Mouse (Mus musculus) hindbrain, embryonic 13.5 days (tissue): ENCODE results near the gene Cxcl17. TPM values are rescaled to one million over a fixed set of nuclear protein-coding genes. Genes with fewer than 3 reads are reported as not detected.
"Not testable (repeated sequence)": the region's sequence is repeated elsewhere in the genome, so short reads cannot be mapped to it uniquely, and the experiment has no call there.

ENCODE experiments used
- ATAC-seq: fragments of 200-750 bp; cut with Nextera tagmentation; 2 replicates; pipeline ENCODE4 v1.8.0; 2017; ENCODE audit warnings: moderate TSS enrichment; ENCODE audit not compliant: low FRiP score
- H3K27ac ChIP-seq: fragments of 300-500 bp; sonication (generic); 2 replicates; pipeline ENCODE4 v1.5.1; 2015; ENCODE audit warnings: inconsistent platforms, mild to moderate bottlenecking, moderate library complexity
- H3K27me3 ChIP-seq: fragments of 300-500 bp; sonication (generic); 2 replicates; pipeline ENCODE4 v1.6.1; 2015; ENCODE audit warnings: mild to moderate bottlenecking, inconsistent platforms
- H3K36me3 ChIP-seq: fragments of 300-500 bp; sonication (generic); 2 replicates; pipeline ENCODE4 v1.6.1; 2015; ENCODE audit warnings: mild to moderate bottlenecking, inconsistent platforms
- H3K4me1 ChIP-seq: fragments of 300-500 bp; sonication (generic); replicated peaks from 2 replicates; pipeline ENCODE4 v1.6.1; 2015; ENCODE audit warnings: inconsistent platforms
- H3K4me2 ChIP-seq: fragments of 300-500 bp; sonication (generic); 2 replicates; pipeline ENCODE4 v1.6.1; 2015; ENCODE audit warnings: inconsistent platforms, mild to moderate bottlenecking, moderate library complexity
- H3K4me3 ChIP-seq: fragments of 300-500 bp; sonication (generic); 2 replicates; pipeline ENCODE4 v1.5.1; 2015; ENCODE audit warnings: mild to moderate bottlenecking, inconsistent platforms
- H3K9ac ChIP-seq: fragments of 300-500 bp; sonication (generic); 2 replicates; pipeline ENCODE4 v1.6.1; 2015; ENCODE audit warnings: mild to moderate bottlenecking, inconsistent platforms
- H3K9me3 ChIP-seq: fragments of 300-500 bp; sonication (generic); 2 replicates; pipeline ENCODE4 v1.6.1; 2016; ENCODE audit warnings: inconsistent platforms
- WGBS: fragments of 180-500 bp; shearing (Covaris S2); methylation state at CpG from one replicate; pipeline ENCODE4 v1.1.7; 2015; 5-methylcytosine and 5-hydroxymethylcytosine counted together
- polyA plus RNA-seq: library from polyadenylated mRNA; unstranded; fragments of >200 nt; fragmentation: Nextera tagmentation; extraction: Ambion mirVana; gene quantifications from 2 replicates; pipeline ENCODE4 v1.2.1, GENCODE M21; 2015

The Cxcl17 gene
- polyA plus RNA-seq = 0.23 and 0.82 TPM in 2 replicates

DNA sequence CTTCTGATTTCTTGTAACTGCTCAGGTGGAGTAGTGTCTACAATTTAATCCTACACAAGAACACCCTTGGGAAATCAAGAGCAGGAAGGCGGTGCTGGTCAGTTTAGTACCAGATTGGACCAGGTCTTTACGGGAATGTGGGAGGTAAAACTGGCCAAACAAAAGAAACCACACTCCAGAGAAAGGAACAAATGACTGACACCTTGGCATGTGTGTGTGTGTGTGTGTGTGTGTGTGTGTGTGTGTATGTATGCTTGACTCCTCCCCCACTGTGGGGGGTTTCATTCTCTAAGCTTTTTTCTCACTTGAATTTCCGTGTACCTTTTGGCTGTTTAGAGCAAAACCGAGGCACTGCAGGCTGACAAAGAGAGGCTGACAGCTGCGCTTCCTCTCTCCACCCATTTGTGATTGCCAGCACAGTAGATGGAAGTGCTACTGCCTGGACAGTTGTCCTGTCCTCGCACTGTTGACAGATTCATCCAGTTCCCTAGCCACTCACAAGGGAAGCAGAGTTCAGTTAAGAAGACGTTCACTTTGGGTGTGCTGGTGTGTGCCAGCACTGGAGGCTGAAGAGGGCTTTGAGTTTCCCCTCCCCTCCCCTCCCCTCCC, at the start of gene Cxcl17:
Gene Cxcl17, minus strand, starts transcription at position 54 of the 609 bp plus-strand sequence.
- no peak within 1 kb of the TSS for H3K9ac ChIP-seq
- no peak for ATAC-seq
- no peaks in the 10 kb centered on the region for H3K4me1 ChIP-seq
- H3K27me3 ChIP-seq = no peaks in the 10 kb centered on the region
- H3K4me2 ChIP-seq = no peak within 1 kb of the TSS
- H3K9me3 ChIP-seq = no peaks in the 10 kb centered on the region
- WGBS = 48% methylated on average over 7 of the region's 7 CpGs
- no peaks in the 10 kb centered on the region for H3K36me3 ChIP-seq
- no peak within 1 kb of the TSS for H3K27ac ChIP-seq
- H3K4me3 ChIP-seq = no peak within 1 kb of the TSS

DNA sequence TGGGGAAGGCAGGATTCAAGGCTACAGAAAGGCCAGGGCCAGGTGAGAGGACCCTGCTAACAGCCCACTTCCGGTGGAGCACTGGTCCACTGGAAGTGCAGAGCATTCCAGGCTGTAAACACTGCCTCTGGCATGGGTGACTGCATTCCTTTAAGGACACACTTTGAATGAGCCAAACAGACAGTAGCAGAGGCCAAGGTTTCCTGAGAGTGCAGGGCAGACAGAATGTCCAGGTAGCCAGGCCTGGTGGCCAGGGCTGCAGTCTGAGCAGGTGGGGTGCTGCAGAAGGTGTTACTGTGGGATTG, 49.3 kb upstream of the Cxcl17 start:
- not testable (repeated sequence) for H3K4me3 ChIP-seq, H3K36me3 ChIP-seq, ATAC-seq, H3K4me2 ChIP-seq, H3K27ac ChIP-seq, H3K9me3 ChIP-seq, H3K4me1 ChIP-seq, H3K27me3 ChIP-seq, H3K9ac ChIP-seq
- no CpG with 5 or more reads among the region's 1 CpGs for WGBS

DNA sequence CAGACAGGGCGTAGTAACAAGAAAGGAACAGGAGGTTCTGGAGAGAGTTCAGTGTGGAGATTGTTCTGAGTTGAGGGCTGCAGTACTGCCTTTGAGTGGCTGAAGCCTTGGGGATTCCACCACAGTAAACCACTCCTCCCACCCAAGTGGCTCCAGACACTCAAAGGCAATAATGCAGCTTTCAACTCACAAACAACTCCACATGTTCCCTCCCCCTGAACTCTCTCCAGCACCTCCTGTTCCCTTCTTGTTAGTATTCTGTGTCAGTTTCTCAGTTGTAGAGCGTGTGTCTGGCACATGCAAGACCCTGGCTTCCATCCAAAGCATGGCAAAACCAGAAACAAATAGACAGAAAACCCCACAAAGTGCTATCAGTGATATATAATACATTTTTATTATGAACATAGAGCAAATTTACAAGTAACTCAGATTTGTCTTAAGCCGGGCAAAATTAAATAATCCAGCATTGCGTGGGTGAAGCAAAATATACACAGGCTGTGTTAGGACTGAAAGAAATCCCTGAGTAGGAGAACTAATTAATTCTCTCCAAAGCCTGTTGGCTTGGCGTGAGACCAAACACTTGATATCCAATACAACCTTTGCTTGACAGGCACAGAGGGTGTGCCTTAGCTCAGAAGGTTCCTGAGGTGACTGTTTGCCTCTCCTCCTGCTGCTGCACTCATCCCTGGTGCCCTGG, 48.8 kb upstream of the Cxcl17 start:
- not testable (repeated sequence) for H3K27ac ChIP-seq, H3K9ac ChIP-seq, H3K9me3 ChIP-seq, H3K4me2 ChIP-seq, H3K36me3 ChIP-seq, H3K27me3 ChIP-seq, H3K4me3 ChIP-seq, H3K4me1 ChIP-seq
- 56% methylated on average over 4 of the region's 5 CpGs for WGBS
- ATAC-seq = peak; percentile 87

- H3K36me3 ChIP-seq = no peaks in the 10 kb centered on the region
- no peak overlapping the region for H3K9ac ChIP-seq
- no peak overlapping the region for H3K4me3 ChIP-seq
- no peaks in the 10 kb centered on the region for H3K4me1 ChIP-seq
- H3K27me3 ChIP-seq = no peaks in the 10 kb centered on the region
- no peaks in the 10 kb centered on the region for H3K9me3 ChIP-seq
- ATAC-seq = no peak
- no peak overlapping the region for H3K27ac ChIP-seq
- 86% methylated on average over 3 of the region's 3 CpGs for WGBS
- H3K4me2 ChIP-seq = no peak overlapping the region
Observed at GRCm38 (mm10) chr7:25452103-25452502, 39.4 kb upstream of the Cxcl17 start.

GRCm38 (mm10) chr7:25449913-25450890, 37.5 kb upstream of the Cxcl17 start:
- Histone ChIP-seq H3K4me2 (no peak overlapping the region), H3K9ac (no peak overlapping the region), H3K4me3 (no peak overlapping the region), H3K27ac (no peak overlapping the region), H3K4me1 (no peaks in the 10 kb centered on the region), H3K27me3 (no peaks in the 10 kb centered on the region), H3K36me3 (no peaks in the 10 kb centered on the region), H3K9me3 (no peaks in the 10 kb centered on the region)
- ATAC-seq = no peak
- 45% methylated on average over 9 of the region's 9 CpGs for WGBS

DNA sequence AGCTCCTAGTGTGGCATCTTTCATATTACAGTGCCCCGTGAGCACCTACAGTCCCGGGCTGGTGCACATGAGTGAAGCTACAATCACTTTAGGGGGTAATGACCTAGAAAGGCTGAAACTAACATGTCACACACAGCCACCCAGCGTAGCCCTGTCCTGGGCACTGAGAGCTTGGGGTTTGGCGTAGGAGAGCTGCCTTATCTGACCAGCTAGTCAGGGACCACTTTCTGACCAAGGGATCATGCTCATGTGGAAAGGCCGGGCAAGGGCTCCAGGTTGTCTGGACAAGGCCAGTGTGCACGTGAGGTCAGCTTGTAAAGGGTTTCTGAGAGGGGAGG, 28.1 kb upstream of the Cxcl17 start:
- H3K4me3 ChIP-seq = no peak overlapping the region
- no peak overlapping the region for H3K4me2 ChIP-seq
- H3K9ac ChIP-seq = no peak overlapping the region
- H3K27ac ChIP-seq = no peak overlapping the region
- no peaks in the 10 kb centered on the region for H3K36me3 ChIP-seq
- WGBS = 93% methylated on average over 6 of the region's 6 CpGs
- ATAC-seq = no peak
- no peaks in the 10 kb centered on the region for H3K27me3 ChIP-seq
- H3K9me3 ChIP-seq = no peaks in the 10 kb centered on the region
- no peaks in the 10 kb centered on the region for H3K4me1 ChIP-seq

- Histone ChIP-seq H3K36me3 (no peaks in the 10 kb centered on the region), H3K4me2 (no peak overlapping the region), H3K27me3 (no peaks in the 10 kb centered on the region), H3K9me3 (no peaks in the 10 kb centered on the region), H3K4me3 (no peak overlapping the region), H3K9ac (no peak overlapping the region), H3K4me1 (no peaks in the 10 kb centered on the region), H3K27ac (no peak overlapping the region)
- ATAC-seq = no peak
- WGBS = 89% methylated on average over 9 of the region's 9 CpGs
Observed at GRCm38 (mm10) chr7:25439978-25440815, 27.5 kb upstream of the Cxcl17 start.

DNA sequence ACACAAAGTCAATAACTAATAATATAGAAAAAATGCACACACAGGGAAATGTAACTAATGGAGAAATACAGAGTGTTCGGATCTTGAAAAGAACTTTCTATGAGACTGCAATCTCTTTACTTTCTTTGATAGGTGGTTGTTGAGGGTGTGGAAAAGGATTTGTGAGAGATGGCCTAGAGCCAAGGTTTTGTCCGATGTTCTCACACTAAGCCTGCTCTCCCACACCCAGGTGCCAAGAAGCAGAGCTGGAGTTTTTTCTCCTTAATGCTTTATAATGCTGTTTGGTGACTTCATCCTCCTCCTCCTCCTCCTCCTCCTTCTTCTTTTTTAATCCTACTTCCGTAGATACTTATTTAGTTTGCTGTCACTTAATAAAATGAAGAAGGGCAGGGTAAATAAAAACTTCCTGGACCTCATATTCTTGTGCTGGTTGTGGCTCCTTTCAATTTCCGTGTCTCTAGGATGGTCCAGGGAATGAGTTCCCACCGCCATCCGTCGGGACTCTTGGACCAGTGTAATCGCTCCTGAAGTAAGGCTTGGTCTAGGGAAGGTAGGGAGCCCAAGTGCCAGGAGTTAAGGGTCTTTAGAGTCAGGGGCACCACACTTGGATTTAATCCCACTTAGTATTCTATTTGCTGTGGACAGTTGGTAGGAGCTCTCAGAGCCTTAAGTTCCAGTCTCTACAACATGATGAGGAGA, 26.6 kb upstream of the Cxcl17 start:
- 88% methylated on average over 8 of the region's 8 CpGs for WGBS

DNA sequence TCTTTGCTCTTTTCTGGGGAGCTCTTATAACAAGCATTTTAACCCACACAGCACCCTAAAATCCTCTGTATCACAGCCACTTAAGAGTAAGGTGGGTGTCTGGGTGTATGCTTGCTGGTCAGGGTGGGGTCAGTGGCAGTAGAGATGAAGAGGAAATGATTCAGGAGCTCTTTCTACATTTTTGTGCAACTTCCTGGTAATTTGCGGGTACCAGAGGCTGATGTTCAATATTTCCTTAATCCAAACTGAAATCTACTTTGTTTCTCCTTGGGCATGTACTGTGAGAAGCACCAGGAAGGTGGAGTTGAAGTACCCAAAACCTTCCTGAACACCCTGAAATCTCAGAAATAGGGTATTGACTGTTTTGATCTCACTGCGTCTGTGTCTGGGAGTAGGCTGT, 24.0 kb upstream of the Cxcl17 start:
- H3K27ac ChIP-seq = no peak overlapping the region
- WGBS = 90% methylated on average over 2 of the region's 2 CpGs
- no peak overlapping the region for H3K4me2 ChIP-seq
- no peaks in the 10 kb centered on the region for H3K9me3 ChIP-seq
- H3K9ac ChIP-seq = no peak overlapping the region
- peaks cover 8% of the 10 kb centered on the region for H3K4me1 ChIP-seq
- no peak overlapping the region for H3K4me3 ChIP-seq
- no peak for ATAC-seq
- no peaks in the 10 kb centered on the region for H3K36me3 ChIP-seq
- no peaks in the 10 kb centered on the region for H3K27me3 ChIP-seq

More for the DNA sequence above, 26.6 kb upstream of the Cxcl17 start:
- no peak for ATAC-seq
- H3K4me1 ChIP-seq = no peaks in the 10 kb centered on the region
- H3K36me3 ChIP-seq = no peaks in the 10 kb centered on the region
- no peak overlapping the region for H3K4me3 ChIP-seq
- no peak overlapping the region for H3K4me2 ChIP-seq
- H3K27ac ChIP-seq = no peak overlapping the region
- H3K27me3 ChIP-seq = no peaks in the 10 kb centered on the region
- no peaks in the 10 kb centered on the region for H3K9me3 ChIP-seq
- H3K9ac ChIP-seq = no peak overlapping the region

DNA sequence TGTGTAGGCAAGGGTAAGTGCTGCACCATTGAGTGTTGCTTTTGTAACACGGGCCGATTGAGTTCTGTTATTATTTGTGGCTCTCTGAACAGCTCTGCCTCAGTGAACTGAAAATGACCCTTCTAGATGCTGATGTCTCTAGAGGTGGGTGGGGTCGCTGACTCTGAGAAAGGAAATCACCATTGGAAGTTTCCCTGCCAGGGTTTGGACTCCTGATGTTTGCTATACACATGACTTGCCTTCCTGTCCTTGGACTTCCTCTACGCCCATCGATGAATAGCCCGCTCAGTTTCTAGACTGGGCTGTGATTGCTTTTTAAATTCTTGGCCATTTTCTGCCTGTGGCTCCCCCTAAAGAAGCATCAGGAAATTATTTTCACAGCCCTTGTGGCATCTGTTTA, 23.5 kb upstream of the Cxcl17 start:
- Histone ChIP-seq H3K36me3 (no peaks in the 10 kb centered on the region), H3K4me2 (no peak overlapping the region), H3K4me3 (no peak overlapping the region), H3K9ac (no peak overlapping the region), H3K9me3 (no peaks in the 10 kb centered on the region), H3K27ac (no peak overlapping the region), H3K27me3 (no peaks in the 10 kb centered on the region), H3K4me1 (peaks cover 8% of the 10 kb centered on the region)
- 87% methylated on average over 6 of the region's 6 CpGs for WGBS
- no peak for ATAC-seq

DNA sequence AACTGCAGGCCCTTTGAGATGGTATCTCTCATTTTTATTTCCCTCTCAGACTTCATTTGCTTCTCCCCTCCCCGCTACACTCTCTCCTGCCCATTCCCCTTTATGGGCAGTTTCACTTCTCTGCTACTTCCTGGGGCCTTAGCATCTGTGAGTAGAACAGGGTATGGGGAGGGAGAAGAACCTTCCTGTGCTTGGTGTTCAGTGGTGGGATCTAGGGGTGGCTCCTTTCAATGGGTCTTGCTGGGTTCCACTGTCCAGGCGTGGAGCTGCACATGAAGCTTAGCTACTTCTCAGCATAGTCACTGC, 22.8 kb upstream of the Cxcl17 start:
- no peak for ATAC-seq
- H3K27me3 ChIP-seq = no peaks in the 10 kb centered on the region
- H3K9me3 ChIP-seq = no peaks in the 10 kb centered on the region
- peaks cover 8% of the 10 kb centered on the region for H3K4me1 ChIP-seq
- H3K4me3 ChIP-seq = no peak overlapping the region
- no peaks in the 10 kb centered on the region for H3K36me3 ChIP-seq
- H3K27ac ChIP-seq = no peak overlapping the region
- WGBS = 84% methylated on average over 2 of the region's 2 CpGs
- H3K9ac ChIP-seq = no peak overlapping the region
- no peak overlapping the region for H3K4me2 ChIP-seq
